Mouse (Mus musculus): ENCODE measurements around the gene Efcab3. TPM values are rescaled to one million over a fixed set of nuclear protein-coding genes. Genes with fewer than 3 reads are reported as not detected.

Efcab3 gene
- 0.03 and 0.37 TPM in 2 replicates for polyA plus RNA-seq (2012; rRNA removed)
- polyA plus RNA-seq (2014; fragmentation: Nextera tagmentation; extraction: Ambion mirVana), result 0.51 TPM in 1 of 2 replicates, not detected in the other

DNA sequence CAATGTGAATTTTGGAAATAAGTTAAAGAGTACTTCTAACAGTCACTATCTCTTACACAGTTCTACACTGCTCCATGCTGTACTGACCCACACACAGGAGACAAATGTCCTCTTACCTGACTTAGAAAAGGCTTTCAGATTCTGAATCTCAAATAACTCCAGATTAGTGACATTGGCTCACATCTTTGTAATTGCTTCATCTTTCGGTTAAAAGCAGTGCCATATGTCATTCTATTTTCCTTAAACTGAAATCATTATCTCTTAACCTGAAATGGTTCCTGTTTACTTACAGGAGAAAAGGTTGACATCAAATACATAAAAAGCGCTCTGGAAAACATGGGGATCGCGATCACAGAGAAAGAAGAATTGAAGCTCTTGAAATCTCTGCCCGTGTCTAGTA lies at the start of gene Efcab3:
Gene Efcab3, plus strand, starts transcription at position 301 of the 400 bp plus-strand sequence.
- Histone ChIP-seq H3K9ac (replicated peaks) (no peak within 1 kb of the TSS), H3K4me1 (replicated peaks; ENCODE audit: control insufficient read depth in 2 of 2, insufficient read depth in 2 of 2, low read length in 1 of 2) (no peaks in the 10 kb centered on the region), H3K27ac (no peak within 1 kb of the TSS), H3K9me3 (ENCODE audit: control insufficient read depth, low read length) (no peaks in the 10 kb centered on the region), H3K4me2 (ENCODE audit: low read depth) (no peak within 1 kb of the TSS), H3K4me3 (ENCODE audit: insufficient read depth in 1 of 2, low read depth in 2 of 2, low read length in 2 of 2) (no peak within 1 kb of the TSS), H3K27me3 (ENCODE audit: control insufficient read depth, insufficient read depth, low read length) (no peaks in the 10 kb centered on the region), H3K36me3 (replicated peaks; ENCODE audit: control insufficient read depth, insufficient read depth, low read depth) (no peaks in the 10 kb centered on the region)
- DNase-seq (ENCODE audit: low read depth in 3 of 3, low spot score in 3 of 3) (no peak), ATAC-seq (ENCODE audit: insufficient read depth) (no peak)
- no peak for TF ChIP-seq EP300 (IDR thresholded peaks at IDR 0.05; ENCODE audit: low read depth)
- TF ChIP-seq CTCF (IDR thresholded peaks at IDR 0.05; ENCODE audit: low read depth), result no peak
- 65% methylated on average over 5 of the region's 5 CpGs for WGBS (ENCODE audit: insufficient replicate concordance)

DNA sequence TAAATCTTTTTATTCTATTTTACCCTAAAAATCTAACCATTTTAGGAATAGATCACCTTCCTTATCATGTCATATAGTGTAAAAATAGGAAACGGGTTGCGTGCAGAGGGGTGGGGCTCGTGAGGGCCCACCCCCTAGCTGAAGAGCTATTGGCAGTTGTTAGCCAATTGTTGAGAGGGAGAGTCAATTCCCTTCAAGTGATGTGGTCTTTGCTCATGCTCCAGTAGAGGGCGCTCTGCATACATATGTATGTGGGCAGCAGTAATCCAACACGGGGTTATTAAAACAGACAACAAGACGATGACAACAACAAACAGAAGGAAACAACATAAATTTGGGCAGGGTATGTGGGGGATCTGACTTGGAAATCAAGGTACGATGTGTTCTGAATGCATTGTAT lies 42.3 kb upstream of the Efcab3 start:
- Histone ChIP-seq H3K36me3 (replicated peaks; ENCODE audit: control insufficient read depth, insufficient read depth, low read depth) (no peaks in the 10 kb centered on the region), H3K4me1 (replicated peaks; ENCODE audit: control insufficient read depth in 2 of 2, insufficient read depth in 2 of 2, low read length in 1 of 2) (peaks cover 0 to 4% of the 10 kb centered on the region in 2 experiments; a peak in 1 of 4 replicates), H3K4me2 (ENCODE audit: low read depth) (no peak overlapping the region), H3K4me3 (ENCODE audit: insufficient read depth in 1 of 2, low read depth in 2 of 2, low read length in 2 of 2) (no peak overlapping the region), H3K27me3 (ENCODE audit: control insufficient read depth, insufficient read depth, low read length) (no peaks in the 10 kb centered on the region), H3K9me3 (ENCODE audit: control insufficient read depth, low read length) (no peaks in the 10 kb centered on the region), H3K27ac (no peak overlapping the region), H3K9ac (replicated peaks) (no peak overlapping the region)
- 32% methylated on average over 7 of the region's 7 CpGs for WGBS (ENCODE audit: insufficient replicate concordance)
- TF ChIP-seq CTCF (IDR thresholded peaks at IDR 0.05; ENCODE audit: low read depth), result peak; percentile 83
- no peak for TF ChIP-seq EP300 (IDR thresholded peaks at IDR 0.05; ENCODE audit: low read depth)
- peak; percentile 61 to 73 (median 63) for DNase-seq (ENCODE audit: low read depth in 3 of 3, low spot score in 3 of 3)
- peak; percentile 79 for ATAC-seq (ENCODE audit: insufficient read depth)

DNA sequence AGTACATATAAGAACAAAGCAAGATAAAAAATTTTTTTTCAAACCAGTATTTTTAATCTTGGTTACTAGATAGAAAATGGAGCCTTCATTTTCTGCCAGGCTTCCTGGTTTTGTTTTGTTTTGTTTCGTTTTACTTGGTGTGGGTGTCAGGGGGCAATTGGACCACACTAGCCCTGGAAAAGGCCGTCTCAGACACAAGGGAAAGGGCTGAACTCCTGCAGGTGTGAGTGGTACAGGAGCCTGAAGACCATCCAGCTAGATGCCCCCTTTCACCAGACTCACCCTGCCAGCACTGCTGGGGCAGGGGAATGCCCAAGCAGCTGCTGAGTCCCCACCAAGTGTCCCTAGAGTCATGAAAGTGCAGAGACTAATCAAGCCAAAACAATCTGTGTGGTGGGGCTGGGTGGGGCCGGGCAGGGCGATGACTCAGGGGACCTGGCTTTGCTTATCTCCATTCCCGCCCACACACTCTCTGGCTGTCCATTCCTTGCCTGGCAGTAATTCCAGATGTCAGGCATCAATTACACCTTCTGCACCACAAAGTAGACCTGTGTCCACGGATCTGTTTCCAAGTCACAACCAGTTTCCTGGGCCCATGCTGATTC lies 34.5 kb upstream of the Efcab3 start:
- H3K4me3 ChIP-seq (ENCODE audit: insufficient read depth in 1 of 2, low read depth in 2 of 2, low read length in 2 of 2), result peak overlapping the region in 1 of 2 experiments; percentile 2; a peak in 1 of 4 replicates
- peak overlapping the region; percentile 7 for H3K27ac ChIP-seq
- 22% methylated on average over 6 of the region's 6 CpGs for whole genome bisulfite sequencing (ENCODE audit: insufficient replicate concordance)
- no peaks in the 10 kb centered on the region for H3K36me3 ChIP-seq (replicated peaks; ENCODE audit: control insufficient read depth, insufficient read depth, low read depth)
- DNase-seq (ENCODE audit: low read depth in 3 of 3, low spot score in 3 of 3), result peak; percentile 63 to 81 (median 68)
- no peaks in the 10 kb centered on the region for H3K27me3 ChIP-seq (ENCODE audit: control insufficient read depth, insufficient read depth, low read length)
- peak overlapping the region; percentile 45 for H3K4me2 ChIP-seq (ENCODE audit: low read depth)
- peaks cover 31 to 33% of the 10 kb centered on the region in 2 experiments for H3K4me1 ChIP-seq (replicated peaks; ENCODE audit: control insufficient read depth in 2 of 2, insufficient read depth in 2 of 2, low read length in 1 of 2)
- TF ChIP-seq CTCF (IDR thresholded peaks at IDR 0.05; ENCODE audit: low read depth) (no peak), EP300 (IDR thresholded peaks at IDR 0.05; ENCODE audit: low read depth) (peak; percentile 92)
- no peaks in the 10 kb centered on the region for H3K9me3 ChIP-seq (ENCODE audit: control insufficient read depth, low read length)
- peak; percentile 99 for ATAC-seq (ENCODE audit: insufficient read depth)
- no peak overlapping the region; the same call in 1 of the 2 replicates for H3K9ac ChIP-seq (replicated peaks)

DNA sequence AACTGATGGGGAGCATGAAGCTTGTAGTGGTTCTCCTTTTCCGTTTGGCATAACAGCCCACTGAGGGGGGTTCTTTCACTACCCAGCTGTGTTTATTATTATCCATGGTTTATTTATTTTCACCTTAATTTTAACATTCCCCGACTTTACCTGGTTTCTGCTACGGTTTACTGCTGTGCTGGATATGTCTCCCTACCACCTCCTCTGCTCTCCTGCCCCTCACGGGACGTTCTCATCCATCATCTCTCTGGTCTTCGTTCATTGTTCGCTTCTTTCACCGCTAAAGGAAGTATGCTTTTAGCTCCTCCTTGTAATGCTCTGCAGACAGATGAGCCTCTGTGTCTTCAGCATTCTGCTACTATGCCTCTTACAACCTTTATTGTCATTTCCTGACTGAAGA lies 33.9 kb upstream of the Efcab3 start:
- H3K4me2 ChIP-seq (ENCODE audit: low read depth), result peak overlapping the region; percentile 45
- no peaks in the 10 kb centered on the region for H3K36me3 ChIP-seq (replicated peaks; ENCODE audit: control insufficient read depth, insufficient read depth, low read depth)
- WGBS (ENCODE audit: insufficient replicate concordance), result 61% methylated on average over 8 of the region's 8 CpGs
- H3K27me3 ChIP-seq (ENCODE audit: control insufficient read depth, insufficient read depth, low read length), result no peaks in the 10 kb centered on the region
- ATAC-seq (ENCODE audit: insufficient read depth) (no peak), DNase-seq (ENCODE audit: low read depth in 3 of 3, low spot score in 3 of 3) (no peak)
- no peak overlapping the region; a peak in 1 of 4 replicates for H3K4me3 ChIP-seq (ENCODE audit: insufficient read depth in 1 of 2, low read depth in 2 of 2, low read length in 2 of 2)
- H3K4me1 ChIP-seq (replicated peaks; ENCODE audit: control insufficient read depth in 2 of 2, insufficient read depth in 2 of 2, low read length in 1 of 2), result peaks cover 31 to 33% of the 10 kb centered on the region in 2 experiments
- H3K9me3 ChIP-seq (ENCODE audit: control insufficient read depth, low read length), result no peaks in the 10 kb centered on the region
- no peak overlapping the region; the same call in 1 of the 2 replicates for H3K9ac ChIP-seq (replicated peaks)
- TF ChIP-seq CTCF (IDR thresholded peaks at IDR 0.05; ENCODE audit: low read depth) (no peak), EP300 (IDR thresholded peaks at IDR 0.05; ENCODE audit: low read depth) (no peak)
- peak overlapping the region; percentile 7 for H3K27ac ChIP-seq

DNA sequence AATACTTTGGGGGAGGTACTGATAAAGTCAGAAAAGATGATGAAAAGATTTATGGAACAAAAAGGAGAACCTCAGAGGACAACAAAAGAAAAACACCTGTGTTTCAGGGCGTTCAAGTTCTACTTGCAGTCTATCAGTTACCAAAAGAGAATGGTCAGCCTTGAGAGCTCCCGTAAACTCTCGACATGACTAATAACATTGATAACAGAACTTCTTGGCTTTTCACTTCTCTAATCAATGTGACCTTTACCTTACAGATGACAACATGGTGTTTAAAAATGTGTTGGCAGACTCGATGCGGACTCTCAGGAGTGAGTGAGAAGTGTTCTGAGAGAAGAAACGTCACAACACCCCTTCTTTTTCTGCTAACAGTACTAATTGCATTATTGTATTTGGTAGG lies 33.2 kb upstream of the Efcab3 start:
- Histone ChIP-seq H3K36me3 (replicated peaks; ENCODE audit: control insufficient read depth, insufficient read depth, low read depth) (no peaks in the 10 kb centered on the region), H3K9me3 (ENCODE audit: control insufficient read depth, low read length) (no peaks in the 10 kb centered on the region), H3K9ac (replicated peaks) (no peak overlapping the region), H3K27ac (no peak overlapping the region), H3K4me3 (ENCODE audit: insufficient read depth in 1 of 2, low read depth in 2 of 2, low read length in 2 of 2) (no peak overlapping the region), H3K27me3 (ENCODE audit: control insufficient read depth, insufficient read depth, low read length) (no peaks in the 10 kb centered on the region), H3K4me2 (ENCODE audit: low read depth) (no peak overlapping the region), H3K4me1 (replicated peaks; ENCODE audit: control insufficient read depth in 2 of 2, insufficient read depth in 2 of 2, low read length in 1 of 2) (peaks cover 31 to 33% of the 10 kb centered on the region in 2 experiments)
- no peak for ATAC-seq (ENCODE audit: insufficient read depth)
- DNase-seq (ENCODE audit: low read depth in 3 of 3, low spot score in 3 of 3), result no peak
- TF ChIP-seq EP300 (IDR thresholded peaks at IDR 0.05; ENCODE audit: low read depth) (no peak), CTCF (IDR thresholded peaks at IDR 0.05; ENCODE audit: low read depth) (no peak)
- WGBS (ENCODE audit: insufficient replicate concordance), result 72% methylated on average over 6 of the region's 6 CpGs

All from liver, embryonic 14.5 days (tissue).